Mouse (Mus musculus): ENCODE results near the gene Shank1. TPM values are rescaled to one million over a fixed set of nuclear protein-coding genes. Genes with fewer than 3 reads are reported as not detected.
A peak's percentile ranks its signal among the peaks of the same experiment; 100 is the strongest.

Gene Shank1
- total RNA-seq, 1 experiment from 2014 or later: 2.1 TPM

DNA sequence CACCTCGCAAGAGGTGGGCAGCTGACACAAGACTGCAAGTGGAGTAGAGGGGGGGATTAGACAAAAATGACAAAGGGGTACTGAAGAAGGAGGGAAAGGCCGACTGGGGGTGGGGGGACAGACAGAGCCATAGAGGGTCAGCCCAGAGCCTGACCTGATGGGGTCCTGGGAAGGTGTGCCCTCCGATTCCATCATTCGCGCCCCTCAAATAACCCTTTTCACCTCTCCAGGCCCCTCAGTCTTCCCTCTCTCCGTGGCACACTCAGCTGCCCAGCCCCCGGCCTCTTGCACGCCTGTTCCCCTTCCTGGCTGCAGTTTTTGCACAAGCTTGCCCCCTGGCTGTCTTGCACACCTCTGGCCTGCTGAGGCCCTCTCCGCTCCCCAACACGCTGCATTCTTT lies 47.5 kb downstream of the Shank1 start:
- no peak for ATAC-seq (ENCODE audit: extremely low read depth, insufficient number of reproducible peaks, low FRiP score, poor library complexity, severe bottlenecking)

DNA sequence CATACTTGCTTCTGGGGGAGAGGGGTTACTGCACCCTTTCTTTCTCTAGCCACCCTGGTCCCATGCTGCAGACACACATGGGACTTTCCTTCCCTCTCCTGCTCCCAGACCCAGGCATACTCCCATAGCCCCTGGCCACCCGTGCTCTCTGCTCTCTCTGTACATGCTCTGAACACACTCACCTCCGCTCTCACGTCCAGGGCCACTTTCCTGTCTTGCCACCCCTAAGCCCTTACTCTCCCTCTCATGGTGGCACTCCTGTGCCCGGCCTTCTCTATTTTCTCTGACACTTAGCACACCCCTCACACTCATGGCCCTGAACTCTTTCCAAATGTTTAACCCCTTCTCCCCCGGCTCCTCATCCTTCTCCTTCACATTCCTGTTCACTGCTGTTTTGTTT lies 48.0 kb downstream of the Shank1 start:
- ATAC-seq (ENCODE audit: extremely low read depth, insufficient number of reproducible peaks, low FRiP score, poor library complexity, severe bottlenecking): no peak

DNA sequence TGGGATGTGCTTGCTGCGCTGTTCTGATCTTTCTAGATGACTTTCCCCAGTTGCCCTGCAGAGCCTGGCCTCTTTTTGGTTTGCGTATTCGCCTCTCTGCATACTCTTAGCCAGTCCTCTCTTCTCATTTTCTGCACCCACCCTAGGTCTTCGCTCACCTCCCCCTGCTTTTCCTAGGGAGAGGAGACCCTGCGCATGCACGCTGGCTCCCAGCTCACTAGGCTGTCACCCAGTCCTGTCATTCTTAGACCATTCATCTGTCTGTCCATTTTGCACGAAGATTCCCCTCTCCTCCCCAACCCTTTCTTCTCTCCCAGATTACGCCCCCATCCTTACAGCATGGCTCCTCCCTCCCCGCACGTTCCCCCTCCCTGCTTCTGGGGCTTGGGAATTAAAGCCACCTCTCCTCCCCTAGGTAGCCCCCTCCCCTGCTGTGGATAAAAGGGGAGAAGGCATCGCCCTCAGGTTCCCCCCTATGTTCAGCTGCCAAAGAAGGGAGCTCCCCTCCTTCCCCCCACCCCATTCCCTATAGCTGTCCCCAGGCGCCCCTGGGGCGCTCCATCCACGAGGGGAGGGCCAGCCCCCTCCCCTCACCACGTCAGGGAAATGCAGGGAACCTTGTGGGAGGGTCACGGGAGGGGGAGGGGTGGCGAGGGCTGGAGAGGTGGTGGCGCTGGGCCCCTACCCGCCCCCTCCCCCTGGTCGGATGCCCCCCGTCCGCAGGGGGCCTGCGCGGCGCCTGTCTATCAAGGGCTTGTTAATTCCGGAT lies 49.0 kb downstream of the Shank1 start:
- no peak for ATAC-seq (ENCODE audit: extremely low read depth, insufficient number of reproducible peaks, low FRiP score, poor library complexity, severe bottlenecking)

DNA sequence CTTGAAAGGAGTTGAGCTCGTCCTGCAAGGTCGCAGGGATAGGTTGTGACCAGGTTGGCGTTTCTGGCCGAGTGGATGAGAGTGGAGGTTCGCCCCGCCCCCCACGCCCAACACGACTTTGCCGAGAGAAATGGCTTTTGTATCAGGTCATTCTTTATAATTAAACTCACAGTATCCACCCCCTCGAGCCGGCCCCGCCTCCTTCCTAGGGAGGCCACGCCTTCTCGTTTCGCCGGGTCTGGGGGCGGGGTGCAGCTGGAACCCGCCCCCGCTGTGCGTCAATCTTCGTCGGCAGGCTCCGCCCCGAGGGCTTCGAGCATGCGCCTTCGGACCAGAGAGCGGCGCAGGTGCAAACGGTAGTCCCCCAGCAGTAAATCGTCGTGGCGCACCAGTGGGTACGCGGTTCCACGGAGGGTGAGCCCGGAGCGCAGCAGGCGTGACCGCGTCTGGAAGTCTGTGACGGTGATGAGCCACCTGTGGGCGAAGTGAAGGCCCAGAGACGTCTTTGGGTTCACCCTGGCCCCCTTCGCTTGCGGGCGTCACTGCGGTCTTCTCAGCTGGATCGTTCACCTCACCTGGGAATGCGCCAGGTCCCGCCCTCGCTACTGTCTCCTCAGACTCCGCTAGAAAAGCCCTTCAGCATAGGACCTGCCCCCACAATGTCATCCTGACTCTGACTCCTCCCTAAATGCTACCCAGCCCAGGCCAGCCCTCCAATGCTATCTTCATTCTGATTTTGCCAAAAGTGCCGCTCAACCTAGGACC lies 50.0 kb downstream of the Shank1 start:
- ATAC-seq (ENCODE audit: extremely low read depth, insufficient number of reproducible peaks, low FRiP score, poor library complexity, severe bottlenecking): peak; percentile 61

DNA sequence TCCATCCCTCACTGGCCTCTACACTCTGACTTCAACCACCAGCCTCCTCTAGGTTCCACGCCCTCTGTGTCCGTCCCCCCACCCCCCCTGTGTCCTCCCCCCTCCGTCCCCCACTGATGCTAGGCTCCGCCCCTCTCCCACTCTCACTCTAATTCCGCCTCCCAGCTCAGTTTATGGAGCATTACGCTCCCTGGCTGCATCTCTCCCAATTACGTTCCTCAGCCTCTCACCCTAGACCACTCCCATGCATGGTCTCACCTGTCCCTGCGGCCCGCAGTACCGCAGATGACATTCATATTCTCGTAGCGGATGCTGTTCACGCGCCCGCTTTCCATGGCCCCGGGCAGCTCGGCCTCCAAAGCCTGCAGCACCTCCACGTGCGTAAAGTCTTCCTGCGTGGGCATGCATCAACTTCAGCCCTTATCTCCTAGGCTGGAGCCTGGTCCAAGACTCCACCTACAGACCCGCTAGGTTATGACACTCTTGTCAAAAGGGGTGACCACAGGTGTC lies 50.8 kb downstream of the Shank1 start:
- ATAC-seq (ENCODE audit: extremely low read depth, insufficient number of reproducible peaks, low FRiP score, poor library complexity, severe bottlenecking): no peak

DNA sequence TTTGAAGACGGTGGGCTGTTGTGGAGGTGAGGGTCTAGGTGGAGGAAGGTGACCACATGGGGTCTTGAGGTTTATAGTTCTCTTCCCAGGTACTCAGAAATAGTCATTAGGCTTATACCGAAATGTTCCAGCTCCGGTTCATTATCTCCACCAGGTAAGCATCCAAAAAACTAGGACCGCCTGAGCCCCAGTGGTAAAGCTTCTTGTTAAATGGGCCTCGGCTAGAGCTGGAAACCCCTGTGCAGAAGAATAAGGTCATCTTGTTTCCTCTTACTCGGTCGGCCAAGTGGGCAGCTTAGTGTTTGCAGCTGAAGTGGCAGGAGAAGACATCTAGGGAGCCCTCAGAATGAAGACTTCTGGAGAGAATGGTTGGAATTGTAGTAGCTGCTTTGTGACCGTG lies 62.6 kb downstream of the Shank1 start:
- no peak for ATAC-seq (ENCODE audit: extremely low read depth, insufficient number of reproducible peaks, low FRiP score, poor library complexity, severe bottlenecking)

DNA sequence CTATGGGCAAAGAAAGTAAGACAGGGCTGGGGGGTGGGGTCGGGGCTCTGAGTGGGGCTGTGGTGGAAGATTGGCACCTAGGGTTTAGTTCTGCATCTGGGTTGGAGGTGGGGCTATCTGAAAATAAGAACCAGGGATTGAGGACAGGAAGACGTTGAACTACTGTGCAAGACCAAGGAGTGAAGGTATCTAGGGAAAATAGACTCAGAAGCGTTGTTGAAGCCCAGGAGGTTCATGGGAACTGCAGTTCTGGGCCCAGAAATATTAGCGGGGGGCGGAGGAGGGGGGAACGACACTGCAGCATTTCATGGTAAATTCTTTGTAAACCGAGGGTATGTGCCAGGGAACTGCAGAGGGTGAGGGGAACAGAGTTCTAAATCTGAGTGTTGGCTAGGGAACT lies 63.4 kb downstream of the Shank1 start:
- ATAC-seq (ENCODE audit: extremely low read depth, insufficient number of reproducible peaks, low FRiP score, poor library complexity, severe bottlenecking): no peak

DNA sequence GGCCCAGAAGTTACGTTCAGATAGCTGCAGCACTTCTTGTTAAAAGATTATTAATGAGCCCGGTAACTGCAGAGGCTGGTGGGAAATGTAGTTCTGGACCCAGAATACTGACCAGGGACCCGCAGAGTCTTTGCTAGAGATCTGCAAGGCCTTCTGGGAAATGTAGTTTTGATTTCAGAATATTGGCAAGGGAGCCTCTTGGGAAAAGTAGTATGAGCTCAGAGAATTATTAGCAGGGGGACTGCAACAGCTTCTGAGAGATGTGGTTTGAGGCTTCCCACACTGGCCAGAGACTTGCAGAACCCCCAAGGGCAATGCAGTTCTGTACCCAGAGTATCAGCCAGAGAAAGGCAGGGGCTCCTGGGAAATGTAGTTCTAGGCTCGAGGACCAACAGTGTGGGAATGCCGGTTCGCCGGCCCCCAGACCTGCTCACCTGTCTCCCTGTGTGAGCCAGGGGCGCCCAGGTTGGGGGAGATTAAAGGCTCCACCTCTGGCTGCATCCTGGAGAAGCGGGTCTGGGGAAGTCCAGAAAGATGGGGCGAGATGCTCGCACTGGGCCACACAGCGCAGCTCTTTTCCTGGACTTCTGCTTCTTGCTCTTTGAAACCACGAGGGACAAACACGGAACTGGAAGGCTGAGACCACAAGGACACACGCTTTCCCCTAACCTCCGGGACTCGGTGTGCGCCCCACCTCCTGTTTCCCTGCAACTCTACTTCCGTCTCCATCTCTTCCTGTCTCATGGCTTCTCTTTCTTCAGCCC lies 64.0 kb downstream of the Shank1 start:
- ATAC-seq (ENCODE audit: extremely low read depth, insufficient number of reproducible peaks, low FRiP score, poor library complexity, severe bottlenecking): peak; percentile 88

DNA sequence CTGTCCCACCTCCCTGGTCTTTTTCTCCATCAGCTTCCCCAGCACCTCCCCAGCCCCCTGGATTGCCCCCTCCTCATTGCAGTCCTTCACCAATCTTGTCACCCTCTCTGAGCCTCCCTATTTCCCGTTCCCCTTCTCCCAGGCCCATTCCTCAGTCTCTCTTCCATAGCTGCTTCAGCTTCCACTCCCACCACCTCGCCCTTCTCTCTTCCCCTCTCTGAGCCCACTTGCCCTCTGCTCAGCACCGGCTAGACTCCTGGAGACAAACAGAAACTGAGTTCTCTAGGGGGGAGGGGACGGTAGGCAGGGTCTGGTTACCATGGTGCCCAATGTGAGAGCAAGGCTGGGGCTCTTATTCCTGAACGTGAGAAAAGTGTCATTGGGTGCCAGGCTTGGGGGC lies 64.7 kb downstream of the Shank1 start:
- no peak for ATAC-seq (ENCODE audit: extremely low read depth, insufficient number of reproducible peaks, low FRiP score, poor library complexity, severe bottlenecking)

DNA sequence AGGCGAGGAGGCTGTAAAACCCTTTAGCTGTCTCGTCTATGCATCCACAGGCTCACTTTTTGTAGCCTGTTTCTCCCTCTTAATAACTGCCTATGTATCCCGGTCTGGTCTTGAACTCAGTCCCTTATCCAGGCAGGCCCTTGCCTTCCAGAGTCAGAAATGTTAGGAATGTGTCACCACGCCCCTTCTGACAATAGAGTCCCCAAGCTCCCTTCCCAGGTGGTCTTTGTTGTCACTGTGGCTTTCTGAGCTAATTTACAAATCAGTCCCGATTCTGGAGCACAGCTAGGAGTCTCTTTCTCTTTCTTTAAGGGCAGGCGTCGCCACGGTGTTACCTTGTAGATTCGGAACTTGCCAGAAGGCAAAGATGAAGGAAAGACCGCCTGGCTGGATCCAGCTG lies 65.2 kb downstream of the Shank1 start:
- ATAC-seq (ENCODE audit: extremely low read depth, insufficient number of reproducible peaks, low FRiP score, poor library complexity, severe bottlenecking): no peak

DNA sequence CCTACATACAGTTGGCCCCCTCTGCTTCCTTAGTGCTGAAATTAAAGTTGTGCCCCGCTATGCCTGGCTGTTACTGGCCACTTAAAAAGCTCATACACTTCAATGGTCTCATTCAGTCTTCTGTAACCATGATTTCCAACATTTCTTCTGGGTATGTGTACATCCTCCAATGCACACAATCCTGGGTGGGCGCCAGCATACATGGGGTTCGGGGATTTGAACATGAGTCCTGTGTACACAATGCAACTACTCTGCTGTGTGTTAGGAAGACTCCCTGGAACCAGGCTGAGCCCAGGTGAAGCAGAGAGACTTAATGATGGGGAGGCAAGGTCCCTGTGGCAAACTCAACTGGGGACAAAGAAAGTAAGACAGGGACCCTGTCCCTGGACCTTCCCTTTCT lies 65.7 kb downstream of the Shank1 start:
- ATAC-seq (ENCODE audit: extremely low read depth, insufficient number of reproducible peaks, low FRiP score, poor library complexity, severe bottlenecking): no peak

DNA sequence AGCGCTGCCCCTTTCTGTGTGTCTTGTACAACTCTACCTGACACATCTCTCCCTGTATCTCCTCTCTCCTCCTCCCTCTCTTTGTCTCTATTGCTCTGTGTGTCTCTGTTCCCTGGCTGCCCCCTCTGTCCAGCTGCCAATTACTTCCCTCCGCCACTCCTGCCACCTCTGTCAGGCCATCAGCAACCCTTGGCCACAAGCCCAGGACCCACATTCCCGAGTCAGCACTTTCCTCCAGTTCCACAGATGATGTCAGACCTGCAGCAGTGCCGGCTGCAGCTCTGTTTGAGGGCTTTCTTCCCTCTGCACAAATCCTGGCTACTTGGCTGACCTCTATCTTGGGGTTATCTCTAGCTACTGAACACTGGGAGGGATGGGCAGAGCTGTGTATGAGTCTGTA lies 68.2 kb downstream of the Shank1 start:
- no peak for ATAC-seq (ENCODE audit: extremely low read depth, insufficient number of reproducible peaks, low FRiP score, poor library complexity, severe bottlenecking)

DNA sequence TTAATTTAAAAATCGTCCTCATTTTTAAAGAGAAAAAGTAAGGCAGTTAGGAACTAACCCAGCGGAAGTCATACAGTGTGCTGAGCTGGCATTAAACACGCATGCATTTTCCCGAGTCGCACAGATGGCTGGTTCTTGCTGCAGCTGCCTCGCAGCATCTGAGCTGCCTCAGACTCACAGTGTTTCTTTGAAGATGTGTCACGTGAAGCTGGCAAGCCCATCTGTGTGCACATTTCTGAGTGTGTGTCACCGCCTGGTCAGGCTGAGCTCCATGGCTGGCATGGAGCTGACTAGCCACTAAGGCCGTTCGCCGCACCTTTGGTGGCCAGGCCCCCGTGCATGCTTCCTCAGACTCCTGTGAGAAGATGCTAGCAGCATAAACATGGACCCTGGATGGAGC lies 72.5 kb downstream of the Shank1 start:
- no peak for ATAC-seq (ENCODE audit: extremely low read depth, insufficient number of reproducible peaks, low FRiP score, poor library complexity, severe bottlenecking)

DNA sequence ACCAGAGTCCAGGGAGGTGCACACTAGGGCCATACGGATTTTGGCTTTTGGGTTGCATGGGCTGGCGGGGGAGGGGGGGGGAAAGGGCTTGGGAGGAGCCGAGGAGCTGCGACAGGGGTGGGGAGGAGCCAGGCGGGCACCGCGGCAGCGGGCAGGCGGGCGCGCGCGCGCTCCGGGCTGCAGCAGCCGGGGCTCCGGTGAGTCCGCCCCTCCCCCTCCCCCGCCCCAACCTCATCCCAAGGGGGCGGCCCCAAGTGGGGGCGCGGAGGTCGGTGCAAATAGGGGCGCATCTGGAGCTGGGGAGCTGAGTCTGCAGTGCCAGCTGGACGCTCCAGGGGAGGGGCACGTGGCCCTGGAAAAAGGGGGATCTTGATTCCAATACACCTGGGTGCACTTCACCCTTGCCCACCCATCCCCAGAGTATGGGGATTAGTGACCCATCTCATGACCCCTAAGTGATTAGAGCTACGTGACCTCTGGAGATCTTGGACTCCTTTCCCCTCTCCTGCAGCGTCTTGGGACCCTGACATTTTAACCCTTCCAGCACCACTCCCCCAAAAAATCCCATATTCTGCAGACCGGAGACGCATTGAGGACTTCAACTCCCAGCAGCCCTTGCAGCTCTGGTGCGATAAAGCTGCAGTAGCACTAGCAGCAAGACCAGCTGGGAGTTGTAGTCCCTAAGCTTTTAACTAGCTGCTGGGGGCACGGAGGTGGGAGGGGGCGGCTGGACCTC lies 74.1 kb downstream of the Shank1 start, which contains the start of gene Syt3:
TSS of gene Syt3 (plus strand) at position 123 of the 736 bp plus-strand sequence.
- peak; percentile 52; the same call in 1 of the 2 replicates for ATAC-seq (ENCODE audit: extremely low read depth, insufficient number of reproducible peaks, low FRiP score, poor library complexity, severe bottlenecking)

DNA sequence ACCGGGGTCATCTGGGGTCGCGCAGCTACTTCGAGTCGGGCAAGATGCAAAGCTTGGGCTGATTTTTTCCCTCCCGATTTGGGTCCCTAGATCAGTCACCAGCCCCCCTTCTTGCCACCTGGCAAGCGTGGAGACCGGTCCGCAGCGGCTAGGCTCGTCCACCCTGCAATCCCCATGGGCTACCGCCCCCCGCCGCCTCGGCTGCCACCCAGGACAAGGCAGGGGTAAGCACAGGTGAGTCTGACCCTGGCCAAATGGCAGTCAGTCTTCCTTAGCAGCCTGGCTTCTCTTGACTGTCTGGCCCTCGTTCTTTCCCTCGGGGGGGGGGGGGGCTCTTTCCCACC lies 74.6 kb downstream of the Shank1 start:
- no peak for ATAC-seq (ENCODE audit: extremely low read depth, insufficient number of reproducible peaks, low FRiP score, poor library complexity, severe bottlenecking)

DNA sequence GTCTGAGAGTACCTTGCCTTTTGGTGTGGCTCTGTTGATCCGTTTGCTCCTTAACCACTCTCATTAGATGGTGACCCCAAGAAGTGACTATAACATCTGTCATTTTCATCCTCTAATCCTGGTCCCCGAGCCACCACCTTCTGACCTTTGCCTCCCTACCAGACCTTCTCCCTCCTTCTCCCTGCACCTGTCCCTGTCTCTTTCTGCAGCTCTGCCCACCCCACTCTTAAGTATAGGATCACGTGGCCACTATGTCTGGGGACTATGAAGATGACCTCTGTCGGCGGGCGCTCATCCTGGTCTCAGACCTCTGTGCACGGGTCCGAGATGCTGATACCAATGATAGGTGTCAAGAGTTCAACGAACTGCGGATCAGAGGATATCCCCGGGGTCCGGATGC lies 75.7 kb downstream of the Shank1 start, which contains the start of gene 1700008O03Rik:
TSS of gene 1700008O03Rik (minus strand) at position 101 of the 400 bp plus-strand sequence.
- ATAC-seq (ENCODE audit: extremely low read depth, insufficient number of reproducible peaks, low FRiP score, poor library complexity, severe bottlenecking): no peak

DNA sequence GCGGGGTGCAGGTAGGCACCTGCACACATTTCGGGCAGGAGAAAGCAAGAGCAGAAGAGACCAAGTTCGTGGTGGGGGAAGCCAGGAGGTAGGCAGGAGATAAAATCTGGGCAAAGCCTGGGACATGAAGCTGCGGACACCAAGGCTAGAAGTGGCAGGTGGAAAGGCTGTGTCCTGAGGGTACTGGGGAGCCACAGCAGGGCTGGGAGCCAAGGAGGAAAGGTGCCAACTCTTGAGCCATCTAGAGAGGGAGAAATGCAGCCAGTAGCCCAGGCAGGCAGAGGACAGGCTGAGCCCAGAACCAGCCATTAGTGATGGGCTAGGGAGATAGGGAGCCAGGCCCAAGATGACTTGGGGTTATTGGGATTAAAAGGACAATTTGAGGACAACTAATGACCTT lies 81.8 kb downstream of the Shank1 start:
- no peak for ATAC-seq (ENCODE audit: extremely low read depth, insufficient number of reproducible peaks, low FRiP score, poor library complexity, severe bottlenecking)

DNA sequence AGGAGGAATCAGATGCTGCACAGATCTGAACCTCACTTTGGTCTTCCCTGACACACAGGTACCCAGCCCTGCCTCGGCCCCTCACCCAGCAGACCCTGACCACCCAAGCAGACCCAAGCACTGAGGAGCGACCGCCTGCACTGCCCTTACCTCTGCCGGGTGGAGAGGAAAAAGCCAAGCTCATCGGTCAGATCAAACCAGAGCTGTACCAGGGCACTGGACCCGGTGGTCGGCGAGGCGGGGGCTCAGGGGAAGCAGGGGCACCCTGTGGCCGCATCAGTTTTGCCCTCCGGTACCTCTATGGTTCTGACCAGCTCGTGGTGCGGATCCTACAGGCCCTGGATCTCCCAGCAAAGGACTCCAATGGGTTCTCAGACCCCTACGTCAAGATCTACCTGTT lies 82.3 kb downstream of the Shank1 start:
- no peak for ATAC-seq (ENCODE audit: extremely low read depth, insufficient number of reproducible peaks, low FRiP score, poor library complexity, severe bottlenecking)

DNA sequence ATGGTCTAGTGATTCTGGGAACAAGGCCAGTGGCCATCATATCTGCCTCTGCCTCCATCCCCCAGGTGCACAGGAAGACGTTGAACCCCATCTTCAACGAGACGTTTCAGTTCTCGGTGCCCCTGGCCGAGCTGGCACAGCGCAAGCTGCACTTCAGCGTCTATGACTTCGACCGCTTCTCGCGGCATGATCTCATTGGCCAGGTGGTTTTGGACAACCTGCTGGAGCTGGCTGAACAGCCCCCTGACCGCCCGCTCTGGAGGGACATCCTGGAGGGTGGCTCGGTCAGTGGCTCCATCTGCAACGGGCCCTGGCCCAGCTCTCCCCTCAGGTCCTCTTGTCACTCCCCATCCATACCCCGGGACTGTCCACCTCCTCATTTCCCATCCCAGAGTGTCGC lies 83.2 kb downstream of the Shank1 start:
- no peak for ATAC-seq (ENCODE audit: extremely low read depth, insufficient number of reproducible peaks, low FRiP score, poor library complexity, severe bottlenecking)
